Mouse (Mus musculus) bone marrow, adult 2 months (tissue): ENCODE results near the gene Ccdc6.

Experiments
- CTCF ChIP-seq: fragments of 200-500 bp; IDR thresholded peaks from 2 replicates; pipeline ENCODE4 v1.5.1; 2011; ENCODE audit warnings: low read length, control low read depth; ENCODE audit not compliant: control insufficient read depth, insufficient read depth
- POLR2A ChIP-seq: fragments of 200-500 bp; IDR thresholded peaks from 2 replicates; pipeline ENCODE4 v1.6.1; 2011; ENCODE audit warnings: low read depth, mild to moderate bottlenecking, control low read depth, low read length, borderline replicate concordance; ENCODE audit not compliant: control insufficient read depth

DNA sequence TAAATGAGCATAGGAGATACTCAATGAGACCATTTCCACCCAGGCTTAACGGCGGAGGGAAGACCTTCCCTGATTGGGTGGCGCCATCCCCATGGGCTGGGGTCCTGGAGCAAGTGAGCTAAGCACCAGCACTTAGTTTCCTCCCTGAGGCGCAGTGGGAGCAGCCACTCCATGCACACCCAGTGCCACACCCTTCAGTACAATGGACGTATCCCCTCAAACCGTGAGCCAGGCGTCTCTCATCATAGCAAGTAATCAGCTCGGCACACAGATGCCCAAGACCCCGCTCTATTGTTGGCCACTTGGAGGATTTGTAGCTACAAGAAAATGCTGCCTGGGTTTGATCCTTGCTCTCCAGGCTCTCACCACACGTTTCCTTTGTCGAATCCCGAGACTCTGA, 49.0 kb downstream of the Ccdc6 start:
- TF ChIP-seq POLR2A (no peak), CTCF (no peak)
